Mouse (Mus musculus) erythroblast, adult 5-6 weeks (primary cell): ENCODE data around the gene Tbc1d12. TPM values are rescaled to one million over a fixed set of nuclear protein-coding genes. Genes with fewer than 3 reads are reported as not detected.

ENCODE experiments used
- ATAC-seq: replicated peaks from 2 replicates; pipeline ENCODE4 v1.8.0; 2016; ENCODE audit warnings: moderate number of reproducible peaks, mild to moderate bottlenecking, moderate TSS enrichment, inconsistent platforms; ENCODE audit not compliant: poor library complexity, low FRiP score, severe bottlenecking
- total RNA-seq, 2 experiments: library from RNA; stranded (forward) in 1 of 2; stranded (reverse) in 1 of 2; fragments of 150-400 nt in 1 of 2; fragments of 200-764, 138-1000 nt in 1 of 2; gene quantifications; 2 replicates each; pipeline versions ENCODE4 v1.2.3 to v1.2.4; 2015 to 2017; ENCODE audit warnings: low replicate concordance in 2 of 2

The Tbc1d12 gene
- total RNA-seq, 2 experiments from 2014 or later: 1.4 to 2.1 TPM

- ATAC-seq: no peak
These were observed 65.1 kb downstream of the Tbc1d12 start for GRCm38 (mm10) chr19:38901146-38902135.

- no peak for ATAC-seq
These were observed 66.1 kb downstream of the Tbc1d12 start for GRCm38 (mm10) chr19:38902501-38902900.

- ATAC-seq: no peak
These were observed 77.4 kb downstream of the Tbc1d12 start for GRCm38 (mm10) chr19:38913786-38914185.

- ATAC-seq: no peak
These were observed 78.5 kb downstream of the Tbc1d12 start for GRCm38 (mm10) chr19:38914926-38915325.

GRCm38 (mm10) chr19:38915677-38916076 lies 79.3 kb downstream of the Tbc1d12 start:
- ATAC-seq: peak; percentile 57; the same call in 1 of the 2 replicates

GRCm38 (mm10) chr19:38928481-38929158 lies 92.2 kb downstream of the Tbc1d12 start:
- ATAC-seq: no peak

GRCm38 (mm10) chr19:38929471-38930251 lies 93.3 kb downstream of the Tbc1d12 start:
- no peak for ATAC-seq

- ATAC-seq: 0 out of 2 replicates have a peak, but pooled peaks have one; percentile 40
These were observed 93.9 kb downstream of the Tbc1d12 start for GRCm38 (mm10) chr19:38930252-38930787.

- ATAC-seq: peak; percentile 91
These were observed 94.6 kb downstream of the Tbc1d12 start, which contains the start of gene Hells for GRCm38 (mm10) chr19:38930788-38931565. Gene Hells (plus strand): TSS chr19:38930915.

- ATAC-seq: 0 out of 2 replicates have a peak, but pooled peaks have one; percentile 18
These were observed 95.1 kb downstream of the Tbc1d12 start for GRCm38 (mm10) chr19:38931566-38931890.

- no peak for ATAC-seq
These were observed 108.4 kb downstream of the Tbc1d12 start for GRCm38 (mm10) chr19:38944590-38945307.

Other genes starting within 250 kb of the Tbc1d12 start
- 1.3 and 3.1 TPM in 2 replicates for gene Noc3l, start 17.3 kb upstream of the Tbc1d12 start, total RNA-seq (2015; ENCODE audit: low replicate concordance)
- gene Noc3l, start 17.3 kb upstream of the Tbc1d12 start, total RNA-seq (2017; ENCODE audit: low replicate concordance): 3.3 and 4.7 TPM in 2 replicates
- gene Hells, start 94.3 kb downstream of the Tbc1d12 start, total RNA-seq (2015; ENCODE audit: low replicate concordance): 11.0 and 23.0 TPM in 2 replicates
- gene Hells, start 94.3 kb downstream of the Tbc1d12 start, total RNA-seq (2017; ENCODE audit: low replicate concordance): 13.5 and 15.9 TPM in 2 replicates
- gene Cyp2c55, start 170.4 kb downstream of the Tbc1d12 start, total RNA-seq (2015; ENCODE audit: low replicate concordance): not detected in 2 replicates
- not detected in 2 replicates for gene Cyp2c55, start 170.4 kb downstream of the Tbc1d12 start, total RNA-seq (2017; ENCODE audit: low replicate concordance)
- not detected in 2 replicates for gene Cyp2c65, start 224.4 kb downstream of the Tbc1d12 start, total RNA-seq (2015; ENCODE audit: low replicate concordance)
- not detected in 2 replicates for gene Cyp2c65, start 224.4 kb downstream of the Tbc1d12 start, total RNA-seq (2017; ENCODE audit: low replicate concordance)